Mouse (Mus musculus) embryonic fibroblast, embryonic 13.5 days (primary cell): ENCODE measurements around the gene Slc15a3. TPM values are rescaled to one million over a fixed set of nuclear protein-coding genes. Genes with fewer than 3 reads are reported as not detected.

Source experiments
- H3K27ac ChIP-seq: 2 replicates; pipeline ENCODE4 v1.5.1; 2012; ENCODE audit warnings: low read length, control low read depth, inconsistent platforms; ENCODE audit not compliant: insufficient read depth
- H3K4me1 ChIP-seq: 2 replicates; pipeline ENCODE4 v1.6.1; 2011; ENCODE audit warnings: low read length; ENCODE audit not compliant: control insufficient read depth, insufficient read depth
- H3K4me3 ChIP-seq: 2 replicates; pipeline ENCODE4 v1.5.1; 2011; ENCODE audit warnings: mild to moderate bottlenecking, control low read depth, low read length; ENCODE audit not compliant: insufficient read depth
- CTCF ChIP-seq: IDR thresholded peaks from 2 replicates; pipeline ENCODE4 v1.5.1; 2011; ENCODE audit warnings: mild to moderate bottlenecking, control low read depth, low read length, moderate library complexity, borderline replicate concordance; ENCODE audit not compliant: insufficient read depth
- POLR2A ChIP-seq: IDR thresholded peaks from 2 replicates; pipeline ENCODE4 v1.6.1; 2011; ENCODE audit warnings: low read depth, mild to moderate bottlenecking, control low read depth, low read length, moderate library complexity
- polyA plus RNA-seq: library from polyadenylated mRNA; stranded (reverse); fragments of >200 nt; gene quantifications from 2 replicates; pipeline ENCODE4 v1.2.4, GENCODE M21; 2011; ENCODE audit warnings: low read depth; ENCODE audit not compliant: missing spikeins, insufficient read length

Slc15a3 gene
- polyA plus RNA-seq: 0.53 and 2.1 TPM in 2 replicates

DNA sequence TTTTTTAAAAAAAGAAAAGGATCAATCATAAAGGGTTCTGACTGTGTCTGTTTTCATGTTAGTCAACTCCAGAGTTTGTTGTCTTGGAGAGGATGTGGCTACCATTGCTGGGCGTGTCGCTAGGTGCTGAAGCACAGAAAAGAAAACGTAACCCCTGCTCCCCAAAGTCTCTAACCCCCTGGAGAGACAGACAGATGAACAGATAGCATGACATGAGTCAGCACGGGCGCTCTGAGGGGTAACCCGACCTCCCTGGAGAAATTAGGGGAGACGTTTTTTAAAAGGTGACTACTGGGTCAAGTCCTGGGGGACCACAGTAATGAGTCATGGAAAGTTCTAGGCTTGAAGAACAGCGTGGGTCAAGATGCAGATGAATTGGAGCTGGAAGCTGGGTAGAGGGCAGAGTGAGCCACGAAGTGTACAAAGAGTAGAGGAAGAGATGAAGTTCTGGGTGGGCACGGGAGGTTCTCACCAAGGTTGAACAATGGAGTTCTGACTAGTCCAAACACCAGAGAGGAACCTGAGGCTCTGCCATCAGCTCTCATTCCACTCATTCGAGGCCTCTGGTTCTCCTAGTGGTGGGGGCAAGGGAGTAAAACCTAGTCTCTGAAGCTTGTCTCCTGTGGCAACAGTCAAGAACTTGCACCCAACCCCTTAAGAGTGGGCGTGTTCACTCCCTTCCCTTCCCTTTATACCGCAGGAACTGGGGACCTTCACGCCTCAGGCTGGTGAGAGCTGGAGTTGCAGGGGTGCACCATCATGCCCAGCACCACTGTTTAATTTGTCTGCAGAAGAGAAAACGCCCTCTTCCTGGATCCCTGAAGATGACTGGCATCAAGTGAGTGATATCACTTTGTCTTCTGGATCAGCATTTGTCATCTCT lies at the start of gene Slc15a3:
Slc15a3 (plus strand) TSS at position 718 of the 883 bp plus-strand sequence.
- Histone ChIP-seq H3K4me1 (no peaks in the 10 kb centered on the region; the same call in 1 of the 2 replicates), H3K4me3 (no peak within 1 kb of the TSS), H3K27ac (no peak within 1 kb of the TSS)
- no peak for TF ChIP-seq CTCF
- TF ChIP-seq POLR2A: no peak

- Histone ChIP-seq H3K4me1 (no peaks in the 10 kb centered on the region), H3K4me3 (no peak overlapping the region), H3K27ac (no peak overlapping the region)
- TF ChIP-seq POLR2A: no peak
- TF ChIP-seq CTCF: no peak
These were observed 49.2 kb upstream of the Slc15a3 start for GRCm38 (mm10) chr19:10790323-10790722.

GRCm38 (mm10) chr19:10793044-10793443 lies 46.5 kb upstream of the Slc15a3 start:
- H3K4me1 ChIP-seq: no peaks in the 10 kb centered on the region
- H3K4me3 ChIP-seq: no peak overlapping the region
- no peak for TF ChIP-seq POLR2A
- no peak for TF ChIP-seq CTCF
- no peak overlapping the region for H3K27ac ChIP-seq

DNA sequence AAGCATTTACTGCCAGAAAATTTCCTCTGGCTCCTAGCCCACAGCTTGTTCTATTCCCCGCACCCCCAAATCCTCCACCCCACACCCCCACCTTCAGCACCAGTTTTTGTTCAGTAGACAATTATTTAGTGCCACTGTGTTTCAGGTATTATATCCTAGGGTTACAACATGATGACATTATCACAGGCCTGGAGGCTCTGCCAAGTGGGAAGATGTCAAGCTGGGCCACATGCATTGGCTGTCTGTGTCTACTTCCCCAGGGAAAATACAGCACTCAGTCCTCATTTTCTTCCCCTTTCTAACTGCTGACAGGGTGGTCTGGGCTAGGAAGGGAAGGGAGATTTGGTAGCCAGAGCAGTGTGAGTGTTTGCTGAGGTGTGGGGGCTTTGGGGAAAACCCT lies 44.6 kb upstream of the Slc15a3 start:
- TF ChIP-seq CTCF (no peak), POLR2A (no peak)
- no peak overlapping the region for H3K27ac ChIP-seq
- H3K4me3 ChIP-seq: no peak overlapping the region
- H3K4me1 ChIP-seq: no peaks in the 10 kb centered on the region

GRCm38 (mm10) chr19:10798576-10798975 lies 41.0 kb upstream of the Slc15a3 start:
- H3K4me3 ChIP-seq: no peak overlapping the region
- H3K27ac ChIP-seq: no peak overlapping the region
- TF ChIP-seq CTCF (no peak), POLR2A (no peak)
- no peaks in the 10 kb centered on the region for H3K4me1 ChIP-seq

- Histone ChIP-seq H3K27ac (no peak overlapping the region), H3K4me3 (no peak overlapping the region), H3K4me1 (no peaks in the 10 kb centered on the region)
- TF ChIP-seq POLR2A (no peak), CTCF (no peak)
These were observed 40.4 kb upstream of the Slc15a3 start for GRCm38 (mm10) chr19:10799155-10799554.

DNA sequence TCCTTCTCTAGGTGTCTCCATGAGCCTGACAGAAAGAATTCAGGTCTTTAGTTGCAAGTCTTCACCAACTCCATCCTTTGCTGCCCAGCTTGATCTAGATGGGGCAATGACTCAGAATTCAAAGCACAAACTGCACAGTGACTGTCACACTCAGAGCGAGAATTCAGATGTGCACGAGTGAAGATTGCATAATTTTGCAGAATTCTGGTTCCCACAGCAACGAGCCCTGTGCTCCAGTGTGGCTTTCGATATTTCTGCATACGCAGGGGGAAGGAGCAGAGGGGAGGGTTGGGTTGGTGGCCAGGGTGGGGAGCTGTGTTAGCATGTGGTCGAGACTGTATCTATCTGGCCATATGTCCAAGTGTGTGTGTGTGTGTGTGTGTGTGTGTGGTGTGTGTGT lies 38.5 kb upstream of the Slc15a3 start:
- Histone ChIP-seq H3K4me1 (no peaks in the 10 kb centered on the region), H3K27ac (no peak overlapping the region), H3K4me3 (no peak overlapping the region)
- TF ChIP-seq CTCF: no peak
- no peak for TF ChIP-seq POLR2A

DNA sequence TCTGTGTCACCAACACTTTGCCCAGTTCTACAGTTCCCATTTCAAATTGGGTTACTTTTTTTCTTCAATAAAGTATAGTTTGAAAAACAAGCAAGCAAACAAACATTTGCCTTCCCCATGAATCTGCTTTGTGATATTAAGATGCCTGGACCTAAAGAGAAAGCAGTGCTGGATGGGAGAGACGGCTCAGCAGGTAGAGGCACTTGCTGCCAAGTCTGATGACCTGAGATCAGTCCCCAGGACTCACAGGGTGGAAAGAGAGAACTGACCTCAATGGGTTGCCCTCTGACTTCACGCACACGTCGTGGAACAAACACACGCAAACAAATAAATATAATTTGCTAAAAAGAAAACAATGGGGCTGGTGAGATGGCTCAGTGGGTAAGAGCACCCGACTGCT lies 37.6 kb upstream of the Slc15a3 start:
- H3K27ac ChIP-seq: no peak overlapping the region

DNA sequence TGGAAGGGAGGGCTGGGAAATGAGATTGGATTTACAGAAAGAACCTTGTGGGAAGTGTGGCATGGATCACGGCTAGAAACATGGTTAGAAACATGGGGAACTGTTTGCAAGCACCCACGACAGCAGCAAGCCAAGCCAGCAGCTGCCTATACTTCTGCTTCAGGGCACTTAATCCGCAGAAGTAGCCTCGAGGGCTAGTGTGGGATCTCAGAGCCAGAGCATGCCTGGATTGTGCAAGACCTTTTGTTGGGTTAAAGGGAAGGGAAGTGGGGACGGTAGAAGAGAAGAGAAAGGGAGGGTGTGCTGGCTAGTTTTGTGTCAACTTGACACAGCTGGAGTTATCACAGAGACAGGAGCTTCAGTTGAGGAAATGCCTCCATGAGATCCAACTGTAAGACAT lies 35.8 kb upstream of the Slc15a3 start:
- no peak overlapping the region for H3K4me3 ChIP-seq
- no peak overlapping the region for H3K27ac ChIP-seq
- no peaks in the 10 kb centered on the region for H3K4me1 ChIP-seq
- TF ChIP-seq POLR2A (no peak), CTCF (no peak)

More for the DNA sequence above, 37.6 kb upstream of the Slc15a3 start:
- H3K4me3 ChIP-seq: no peak overlapping the region
- no peaks in the 10 kb centered on the region for H3K4me1 ChIP-seq
- TF ChIP-seq POLR2A (no peak), CTCF (no peak)
